ENCODE assay signal across 9 mouse cellular contexts in genomic region chr9:41376948-41377700, GRCm38 (mm10).
DNase-seq lines count a peak whose midpoint lies in the region; ATAC-seq and TF ChIP-seq lines count a peak whose summit lies in the region.
"Had no signal": no experiment of that assay in that cellular context is flagged by ENCODE, and none has a peak within 500 bp of the region (broad histone marks: within the 10 kb centered on the region; RNA-seq: fewer than 3 reads in every experiment).

No protein-coding gene starts in this region.

- H3K9ac ChIP-seq in kidney, postnatal 0 days (ENCODE audit: low read depth, low read length) = no peak overlapping the region
- peak overlapping the region; percentile 65 for H3K9ac ChIP-seq in embryonic facial prominence, embryonic 11.5 days (replicated peaks; ENCODE audit: low read length)
- peak overlapping the region; percentile 35 for H3K9ac ChIP-seq in heart, postnatal 0 days (replicated peaks; ENCODE audit: low read depth, low read length)
- H3K9ac ChIP-seq in midbrain, embryonic 13.5 days (replicated peaks) = peak overlapping the region; percentile 80

- peaks cover 8% of the 10 kb centered on the region; the same call in 1 of the 2 replicates for H3K4me1 ChIP-seq in kidney, postnatal 0 days (replicated peaks; ENCODE audit: insufficient read depth, low read length)
- H3K4me1 ChIP-seq in embryonic facial prominence, embryonic 11.5 days (ENCODE audit: control insufficient read depth, insufficient read depth, low read length) = peaks cover 7% of the 10 kb centered on the region
- 0 out of 2 replicates have a peak, but pooled peaks cover 12% of the 10 kb centered on the region for H3K4me1 ChIP-seq in heart, postnatal 0 days (ENCODE audit: control insufficient read depth, insufficient read depth)
- H3K4me1 ChIP-seq in midbrain, embryonic 13.5 days (replicated peaks) = peaks cover 78% of the 10 kb centered on the region

- no peaks in the 10 kb centered on the region for H3K27me3 ChIP-seq in kidney, postnatal 0 days (ENCODE audit: insufficient read depth, low read length)
- no peaks in the 10 kb centered on the region for H3K27me3 ChIP-seq in embryonic facial prominence, embryonic 11.5 days (ENCODE audit: control insufficient read depth, insufficient read depth, low read length)
- H3K27me3 ChIP-seq in heart, postnatal 0 days (ENCODE audit: control insufficient read depth, insufficient read depth, low read length) = no peaks in the 10 kb centered on the region
- H3K27me3 ChIP-seq in midbrain, embryonic 13.5 days = no peaks in the 10 kb centered on the region

- no peak overlapping the region for H3K27ac ChIP-seq in kidney, postnatal 0 days
- H3K27ac ChIP-seq in embryonic facial prominence, embryonic 11.5 days (replicated peaks; ENCODE audit: low read depth, low read length) = peak overlapping the region; percentile 91
- 0 out of 2 replicates have a peak overlapping the region, but pooled peaks have one; percentile 34 for H3K27ac ChIP-seq in heart, postnatal 0 days (ENCODE audit: low read depth)
- peak overlapping the region; percentile 97 for H3K27ac ChIP-seq in midbrain, embryonic 13.5 days

- 48% methylated on average over 8 of the region's 8 CpGs for WGBS in kidney, postnatal 0 days
- 37% methylated on average over 8 of the region's 8 CpGs for WGBS in embryonic facial prominence, embryonic 11.5 days
- WGBS in heart, postnatal 0 days = 50% methylated on average over 8 of the region's 8 CpGs
- WGBS in midbrain, embryonic 13.5 days = 8% methylated on average over 8 of the region's 8 CpGs

- no peak for TF ChIP-seq CTCF in kidney, postnatal 0 days (IDR thresholded peaks at IDR 0.05; ENCODE audit: low read depth)
- TF ChIP-seq CTCF in heart, postnatal 0 days (IDR thresholded peaks at IDR 0.05; ENCODE audit: low read depth) = no peak

- TF ChIP-seq EP300 in heart, postnatal 0 days (IDR thresholded peaks at IDR 0.05; ENCODE audit: low read depth) = no peak

- H3K36me3 ChIP-seq in kidney, postnatal 0 days (ENCODE audit: insufficient read depth, low read length) = no peaks in the 10 kb centered on the region
- H3K36me3 ChIP-seq in embryonic facial prominence, embryonic 11.5 days (replicated peaks; ENCODE audit: control insufficient read depth, insufficient read depth, low read depth, low read length) = no peaks in the 10 kb centered on the region
- no peaks in the 10 kb centered on the region for H3K36me3 ChIP-seq in heart, postnatal 0 days (replicated peaks; ENCODE audit: control insufficient read depth, insufficient read depth, low read length)
- no peaks in the 10 kb centered on the region for H3K36me3 ChIP-seq in midbrain, embryonic 13.5 days

- peak overlapping the region; percentile 58 for H3K4me2 ChIP-seq in kidney, postnatal 0 days (ENCODE audit: low read length)
- peak overlapping the region; percentile 57 for H3K4me2 ChIP-seq in embryonic facial prominence, embryonic 11.5 days (ENCODE audit: low read depth, low read length)
- H3K4me2 ChIP-seq in heart, postnatal 0 days (ENCODE audit: low read depth, low read length) = peak overlapping the region; percentile 61
- H3K4me2 ChIP-seq in midbrain, embryonic 13.5 days (replicated peaks) = peak overlapping the region; percentile 68

- ATAC-seq in kidney, postnatal 0 days (replicated peaks; ENCODE audit: low FRiP score, low read depth) = no peak
- no peak for ATAC-seq in embryonic facial prominence, embryonic 11.5 days (replicated peaks; ENCODE audit: insufficient number of reproducible peaks, low FRiP score, low TSS enrichment, low read depth)
- no peak for ATAC-seq in heart, postnatal 0 days (ENCODE audit: insufficient read depth, low read depth)
- 0 out of 2 replicates have a peak, but pooled peaks have one; percentile 28 for ATAC-seq in midbrain, embryonic 13.5 days
- ATAC-seq in CD4-positive, CD25-positive, alpha-beta regulatory T cell, adult 4 months = no peak

- peak; percentile 30 for DNase-seq in kidney, postnatal 0 days (ENCODE audit: low spot score)
- DNase-seq in kidney, adult 11 months = no peak
- DNase-seq in embryonic facial prominence, embryonic 11.5 days (ENCODE audit: low spot score) = peak; percentile 46
- no peak for DNase-seq in heart, postnatal 0 days (ENCODE audit: low spot score)
- DNase-seq in urinary bladder, postnatal 25 days (ENCODE audit: low spot score) = no peak
- DNase-seq in layer of hippocampus, adult 11-12 months (ENCODE audit: low spot score) = no peak
- DNase-seq: lung, postnatal 14 days had no signal

- no peak overlapping the region; the same call in 1 of the 2 replicates for H3K4me3 ChIP-seq in kidney, postnatal 0 days (replicated peaks; ENCODE audit: low read depth, low read length)
- peak overlapping the region; percentile 26; the same call in 1 of the 2 replicates for H3K4me3 ChIP-seq in embryonic facial prominence, embryonic 11.5 days (ENCODE audit: low read depth, low read length)
- H3K4me3 ChIP-seq in heart, postnatal 0 days (ENCODE audit: low read depth, low read length) = peak overlapping the region; percentile 31
- peak overlapping the region; percentile 46 for H3K4me3 ChIP-seq in midbrain, embryonic 13.5 days (replicated peaks)

- no peaks in the 10 kb centered on the region for H3K9me3 ChIP-seq in kidney, postnatal 0 days (replicated peaks; ENCODE audit: low read length)
- H3K9me3 ChIP-seq in embryonic facial prominence, embryonic 11.5 days (replicated peaks; ENCODE audit: control insufficient read depth, low read length) = no peaks in the 10 kb centered on the region
- no peaks in the 10 kb centered on the region for H3K9me3 ChIP-seq in heart, postnatal 0 days (replicated peaks; ENCODE audit: control insufficient read depth, low read length)
- H3K9me3 ChIP-seq in midbrain, embryonic 13.5 days = no peaks in the 10 kb centered on the region

Comparison
In these comparisons a context has a peak if more than half of its experiments do, and no peak if none do; other contexts are left out.
1. DNase-seq: peak in kidney, postnatal 0 days (single experiment) and embryonic facial prominence, embryonic 11.5 days (single experiment); none in kidney, adult 11 months (single experiment), heart, postnatal 0 days (single experiment), urinary bladder, postnatal 25 days (single experiment) and layer of hippocampus, adult 11-12 months (single experiment).
2. Peak in every context shown above with its lines, with median percentiles within 50 percentile points of each other: H3K4me2 ChIP-seq.